Mouse (Mus musculus) adrenal gland, postnatal 10 days (tissue): ENCODE results near the gene Rundc3b. TPM values are rescaled to one million over a fixed set of nuclear protein-coding genes. Genes with fewer than 3 reads are reported as not detected.

Experiments used
- DNase-seq: peaks from one replicate; pipeline ENCODE4 v3.0.0; 2021; ENCODE audit warnings: mixed read lengths
- long read RNA-seq, 2 experiments: library from polyadenylated mRNA; stranded (forward); transcript quantifications; one replicate each; pipeline ENCODE4 v2.0.0; 2021
- total RNA-seq, 2 experiments: library from RNA; stranded (reverse); gene quantifications; 2 replicates each; pipeline ENCODE4 v1.2.3; 2021

Rundc3b gene
- 1 to 10 TPM; 4.2 to 5.5 TPM for total RNA-seq
- long read RNA-seq, experiment 1, partial matches to known transcripts, result 0 of 4 reads
- long read RNA-seq, experiment 1, other reads (novel, unspliced or antisense), result 4 of 4 reads
- long read RNA-seq, experiment 2, partial matches to known transcripts, result 0 of 1 reads
- long read RNA-seq, experiment 2, other reads (novel, unspliced or antisense), result 0 of 1 reads

- DNase-seq, result peak; percentile 93
These were observed at the start of gene Rundc3b for GRCm38 (mm10) chr5:8622596-8623231. Gene Rundc3b, minus strand, starts transcription at chr5:8622952.

GRCm38 (mm10) chr5:8669606-8670005 lies 46.9 kb upstream of the Rundc3b start:
- no peak for DNase-seq

- no peak for DNase-seq
These were observed 45.2 kb upstream of the Rundc3b start for GRCm38 (mm10) chr5:8667758-8668474.

GRCm38 (mm10) chr5:8664678-8665077 lies 41.9 kb upstream of the Rundc3b start:
- DNase-seq, result no peak

GRCm38 (mm10) chr5:8660738-8661151 lies 38.0 kb upstream of the Rundc3b start:
- no peak for DNase-seq

- peak; percentile 74 for DNase-seq
These were observed 37.4 kb upstream of the Rundc3b start, which contains the start of gene Abcb1a for GRCm38 (mm10) chr5:8659911-8660737. Gene Abcb1a, plus strand, starts transcription at chr5:8660077.

GRCm38 (mm10) chr5:8652085-8652484 lies 29.3 kb upstream of the Rundc3b start:
- no peak for DNase-seq

GRCm38 (mm10) chr5:8648774-8649173 lies 26.0 kb upstream of the Rundc3b start:
- no peak for DNase-seq

GRCm38 (mm10) chr5:8648300-8648699 lies 25.5 kb upstream of the Rundc3b start:
- DNase-seq, result no peak

- peak; percentile 18 for DNase-seq
These were observed 11.8 kb upstream of the Rundc3b start for GRCm38 (mm10) chr5:8634489-8634975.

- no peak for DNase-seq
These were observed 10.1 kb upstream of the Rundc3b start for GRCm38 (mm10) chr5:8632901-8633300.

- DNase-seq, result peak; percentile 74
These were observed 619 bp downstream of the Rundc3b start for GRCm38 (mm10) chr5:8622071-8622595.

- no peak for DNase-seq
These were observed 51.6 kb downstream of the Rundc3b start for GRCm38 (mm10) chr5:8571118-8571517.

GRCm38 (mm10) chr5:8566867-8567266 lies 55.9 kb downstream of the Rundc3b start:
- DNase-seq, result no peak

- no peak for DNase-seq
These were observed 78.2 kb downstream of the Rundc3b start for GRCm38 (mm10) chr5:8544512-8544911.

- DNase-seq, result no peak
These were observed 80.0 kb downstream of the Rundc3b start for GRCm38 (mm10) chr5:8542631-8543207.

- DNase-seq, result no peak
These were observed 81.3 kb downstream of the Rundc3b start for GRCm38 (mm10) chr5:8541120-8542117.

GRCm38 (mm10) chr5:8519006-8519405 lies 103.7 kb downstream of the Rundc3b start:
- no peak for DNase-seq

- DNase-seq, result no peak
These were observed 131.0 kb downstream of the Rundc3b start for GRCm38 (mm10) chr5:8491778-8492177.

GRCm38 (mm10) chr5:8489471-8490110 lies 133.2 kb downstream of the Rundc3b start:
- peak; percentile 4 for DNase-seq
